Mouse (Mus musculus): ENCODE results near the gene Izumo1r.
A peak's percentile ranks its signal among the peaks of the same experiment; 100 is the strongest.

DNA sequence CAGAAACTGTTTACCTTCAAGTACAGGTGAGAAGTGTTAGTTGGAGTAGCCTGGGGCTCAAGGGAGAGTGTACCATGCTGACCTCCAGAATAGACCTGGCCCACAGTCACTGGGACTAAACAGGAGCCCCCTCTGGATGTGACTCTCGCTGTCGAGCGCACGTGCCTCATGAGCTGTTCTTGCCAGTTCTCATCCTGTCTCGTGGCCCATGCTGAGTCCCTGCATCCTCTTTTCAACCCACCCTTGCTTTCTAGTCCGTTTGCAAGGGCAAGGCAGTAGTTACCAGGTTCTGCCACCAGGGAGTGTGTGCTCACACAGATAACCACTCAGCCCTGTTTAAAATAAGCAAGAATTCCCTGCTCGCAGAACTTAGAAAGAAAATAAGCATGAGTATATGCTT, 36.8 kb downstream of the Izumo1r start:
- TF ChIP-seq CTCF (IDR thresholded peaks at IDR 0.05; ENCODE audit: borderline replicate concordance, control insufficient read depth, extremely low read depth, insufficient read depth, low read length, poor library complexity) (peak; percentile 58; the same call in 1 of the 2 replicates), POLR2A (IDR thresholded peaks at IDR 0.05; ENCODE audit: control insufficient read depth, extremely low read depth, insufficient read depth, low read length, poor library complexity) (no peak)

Data from thymus, adult 2 months (tissue).